Comparison of ENCODE assay signal across 17 mouse cellular contexts in genomic region chr7:49143966-49144365, GRCm38 (mm10).
"Had no signal": no experiment of that assay in that cellular context is flagged by ENCODE, and none has a peak within 500 bp of the region (broad histone marks: within the 10 kb centered on the region; RNA-seq: fewer than 3 reads in every experiment).

No protein-coding gene starts in this region.

- H3K27ac ChIP-seq: left cerebral cortex, adult 2 months; liver, embryonic 13.5 days; midbrain, embryonic 15.5 days; neural tube, embryonic 12.5 days; stomach, embryonic 15.5 days had no signal

- DNase-seq: kidney, adult 18-20 months; kidney, adult 9 months; kidney, postnatal 10 days; kidney, postnatal 36 days; liver, embryonic 13.5 days; lung, adult 2 months; lung, postnatal 14 days; lung, postnatal 4 days; retina, postnatal 1 day; right cerebral cortex, postnatal 25 days; spleen, adult 18-20 months; thymus, postnatal 25 days had no signal

- H3K4me2 ChIP-seq: liver, embryonic 13.5 days; midbrain, embryonic 11.5 days; midbrain, embryonic 15.5 days; neural tube, embryonic 12.5 days; stomach, embryonic 15.5 days had no signal

- H3K4me3 ChIP-seq: left cerebral cortex, adult 2 months; liver, embryonic 13.5 days; midbrain, embryonic 15.5 days; neural tube, embryonic 12.5 days; stomach, embryonic 15.5 days had no signal

- ATAC-seq: midbrain, embryonic 15.5 days had no signal

- H3K27me3 ChIP-seq: liver, embryonic 13.5 days; midbrain, embryonic 15.5 days; neural tube, embryonic 12.5 days; stomach, embryonic 15.5 days had no signal

- H3K9ac ChIP-seq: liver, embryonic 13.5 days; midbrain, embryonic 15.5 days; neural tube, embryonic 12.5 days; stomach, embryonic 15.5 days had no signal

- H3K36me3 ChIP-seq: liver, embryonic 13.5 days; midbrain, embryonic 15.5 days; neural tube, embryonic 12.5 days; stomach, embryonic 15.5 days had no signal

- H3K9me3 ChIP-seq: liver, embryonic 13.5 days; midbrain, embryonic 15.5 days; neural tube, embryonic 12.5 days; stomach, embryonic 15.5 days had no signal
